Mouse (Mus musculus): ENCODE data around the gene Mta2.

Gene Mta2

DNA sequence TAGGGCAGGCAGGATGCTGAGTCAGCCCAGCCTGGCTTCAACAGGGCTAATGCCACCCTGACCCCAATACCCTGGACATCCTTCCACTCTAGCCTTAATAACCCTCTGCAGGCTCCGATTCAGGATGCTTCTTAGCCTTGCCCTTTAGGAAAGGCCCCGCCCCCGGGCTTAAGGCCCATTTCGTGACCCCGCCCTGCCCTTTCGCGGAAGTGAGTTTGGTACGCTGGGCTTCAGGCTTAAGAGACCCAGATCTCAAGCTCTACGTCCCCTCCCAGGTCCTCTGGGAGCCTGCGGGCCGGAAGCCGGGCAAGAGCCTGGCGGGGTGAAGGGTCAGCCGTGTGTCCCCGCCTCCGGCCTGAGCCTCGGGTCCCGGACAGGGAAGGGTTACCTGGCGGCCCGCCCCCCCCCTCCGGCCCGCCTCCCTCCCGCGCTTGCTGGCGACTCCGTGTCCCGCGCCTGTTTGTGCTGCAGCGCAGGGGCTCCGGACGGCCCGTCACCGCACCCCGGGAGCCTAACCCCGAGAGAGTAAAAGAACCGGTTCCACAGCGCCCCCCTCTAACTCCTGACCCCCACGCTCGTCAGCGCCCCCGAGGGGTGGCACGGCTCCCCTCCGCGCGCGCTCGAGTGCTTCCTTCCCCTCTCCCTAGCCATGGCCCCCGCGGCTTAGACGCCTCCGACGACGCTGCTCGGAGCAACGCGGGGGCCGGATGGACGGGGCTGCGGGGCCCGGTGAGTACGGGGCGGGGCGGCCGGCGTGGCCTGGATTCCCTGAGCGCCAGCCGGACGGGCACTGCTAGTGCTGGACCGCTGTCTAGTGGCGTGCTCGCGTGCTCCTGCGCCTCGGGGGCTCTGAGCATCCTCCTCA is 12.2 kb upstream of the Mta2 start, which contains the start of the genes Rom1 and Eml3:
Gene Rom1 (minus strand): TSS at position 133 of the 865 bp plus-strand sequence.
Gene Eml3 (plus strand): TSS at position 329 of the 865 bp plus-strand sequence.
- peak; percentile 80 to 82 for DNase-seq

DNA sequence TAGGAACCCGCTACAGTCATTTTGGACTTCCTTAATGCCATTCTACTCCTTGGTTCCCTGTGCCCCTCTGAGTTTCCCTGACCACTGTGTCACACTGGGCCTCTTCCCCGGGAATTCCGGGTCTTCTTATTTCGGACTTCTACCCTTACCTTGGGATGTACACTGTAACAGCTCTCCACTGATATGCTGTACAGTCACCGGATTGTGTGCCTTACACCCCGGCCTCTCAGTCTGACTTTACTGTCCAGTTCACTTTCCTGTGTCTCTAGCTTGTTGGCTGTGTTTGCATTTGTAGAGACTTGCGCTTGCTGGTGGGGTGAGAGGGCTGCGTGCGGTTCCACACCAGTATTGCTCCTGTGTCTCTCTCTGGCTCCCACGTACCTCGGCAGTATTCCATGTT is 11.6 kb upstream of the Mta2 start:
- no peak for DNase-seq

DNA sequence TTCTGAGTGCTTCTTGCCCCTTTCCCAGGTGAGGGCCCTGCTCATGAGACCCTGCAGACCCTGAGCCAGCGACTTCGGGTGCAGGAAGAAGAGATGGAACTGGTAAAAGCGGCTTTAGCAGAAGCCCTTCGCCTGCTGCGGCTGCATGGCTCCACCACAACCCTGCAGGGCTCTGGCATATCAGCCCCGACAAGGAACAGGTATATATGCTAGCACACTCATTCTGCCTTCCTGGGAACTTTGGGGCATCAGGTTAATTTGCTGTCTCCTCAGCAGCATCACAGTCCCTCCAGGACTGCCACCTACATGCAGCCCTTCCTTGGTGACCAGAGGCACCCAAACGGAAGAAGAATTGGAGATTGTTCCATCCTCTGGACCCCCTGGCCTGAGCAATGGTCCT is 10.9 kb upstream of the Mta2 start:
- DNase-seq, result no peak

DNA sequence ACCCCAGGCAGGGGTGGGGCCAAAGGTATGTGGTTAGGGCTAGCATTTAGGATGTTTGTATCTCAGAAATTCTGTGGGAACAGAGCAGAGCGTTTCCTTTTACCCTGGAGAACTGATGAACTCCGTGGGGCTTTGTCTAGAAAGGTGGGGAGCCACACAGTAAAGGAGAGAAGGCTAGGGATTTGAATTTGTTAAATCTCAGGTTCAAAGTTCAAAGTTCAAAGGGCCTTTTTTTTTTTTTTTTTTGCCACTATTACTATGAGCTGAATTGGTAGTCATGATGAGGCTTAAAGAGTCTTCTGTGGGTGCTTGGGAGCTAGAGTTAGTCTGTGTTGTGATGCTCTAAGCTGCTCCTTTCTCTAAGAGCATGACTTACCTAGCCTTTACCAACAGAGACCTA is 4.9 kb upstream of the Mta2 start:
- no peak for DNase-seq

DNA sequence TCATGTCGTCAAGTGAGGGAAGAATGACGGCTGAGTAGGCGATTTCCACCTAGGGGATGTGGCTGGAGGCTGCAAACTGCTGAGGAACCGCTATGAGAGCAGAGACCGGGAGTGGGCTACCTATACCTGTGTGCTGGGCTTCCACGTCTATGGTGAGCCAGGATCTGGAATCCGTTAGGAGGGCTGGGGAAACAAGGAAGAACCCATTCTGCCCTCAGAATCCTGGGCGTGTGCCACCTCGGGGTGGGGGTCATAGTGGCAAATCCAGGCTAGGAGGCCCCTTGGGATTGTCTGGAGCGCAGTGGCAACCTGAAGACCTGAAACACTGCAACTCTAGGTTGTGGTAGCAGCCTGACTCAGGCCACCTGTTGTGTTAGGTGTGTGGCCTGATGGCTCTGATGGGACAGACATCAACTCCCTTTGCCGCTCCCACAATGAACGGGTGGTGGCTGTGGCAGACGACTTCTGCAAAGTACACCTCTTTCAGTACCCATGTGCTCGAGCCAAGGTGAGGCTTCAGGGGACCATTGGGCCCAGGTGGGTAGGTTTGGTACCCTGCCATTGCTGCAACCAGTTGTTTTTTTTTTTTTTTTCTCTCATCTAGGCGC is 1.0 kb upstream of the Mta2 start:
- peak in 1 of 2 experiments; percentile 37 for DNase-seq

DNA sequence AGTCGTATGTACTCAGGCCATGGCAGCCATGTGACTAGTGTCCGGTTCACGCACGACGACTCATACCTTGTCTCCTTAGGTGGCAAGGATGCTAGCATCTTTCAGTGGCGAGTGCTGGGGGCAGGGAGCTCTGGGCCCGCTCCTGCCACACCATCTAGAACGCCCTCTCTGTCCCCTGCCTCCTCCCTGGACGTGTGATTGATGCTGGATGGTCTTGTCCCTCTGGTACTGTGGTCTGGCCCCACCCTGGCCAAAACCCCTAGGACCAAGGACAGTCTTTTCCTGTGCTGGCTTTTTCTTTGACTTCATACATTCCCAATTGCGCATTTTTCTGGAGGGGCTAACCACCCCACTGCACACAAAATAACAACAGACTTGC is 550 bp upstream of the Mta2 start:
- peak in 1 of 2 experiments; percentile 36 for DNase-seq

DNA sequence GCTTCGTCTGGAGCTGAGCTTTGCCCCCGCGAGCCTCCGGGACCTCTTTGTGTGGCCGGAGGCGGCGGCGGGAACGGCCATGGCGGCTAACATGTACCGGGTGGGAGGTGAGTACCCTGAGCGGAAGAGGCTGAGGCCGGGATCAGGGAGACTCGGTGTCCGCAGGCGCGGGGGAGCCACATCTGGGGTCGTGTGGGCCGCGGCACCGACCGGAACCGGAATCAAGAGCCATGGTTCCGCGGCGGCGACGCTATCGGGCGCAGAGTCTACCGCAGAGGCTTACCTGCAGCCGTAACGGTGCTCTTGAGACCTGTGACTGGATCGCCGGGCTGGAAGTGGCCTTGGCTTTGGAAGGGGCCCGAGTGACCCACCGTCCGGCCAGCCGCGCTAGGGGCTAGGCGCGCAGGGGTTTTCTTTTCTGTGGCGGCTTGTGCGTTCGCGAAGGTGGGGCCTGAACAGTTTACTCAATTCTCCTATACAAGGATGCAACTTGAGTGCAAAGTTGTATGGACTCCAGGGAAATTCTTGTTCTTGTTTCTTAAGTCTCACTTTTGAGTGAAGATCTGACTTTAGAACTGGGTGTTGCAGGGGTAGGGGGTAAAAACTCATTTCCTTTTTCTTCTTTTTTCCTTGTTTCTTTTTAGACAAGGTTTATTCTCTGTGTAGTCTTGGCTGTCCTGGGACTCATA is 745 bp downstream of the Mta2 start:
- DNase-seq, result no peak

DNA sequence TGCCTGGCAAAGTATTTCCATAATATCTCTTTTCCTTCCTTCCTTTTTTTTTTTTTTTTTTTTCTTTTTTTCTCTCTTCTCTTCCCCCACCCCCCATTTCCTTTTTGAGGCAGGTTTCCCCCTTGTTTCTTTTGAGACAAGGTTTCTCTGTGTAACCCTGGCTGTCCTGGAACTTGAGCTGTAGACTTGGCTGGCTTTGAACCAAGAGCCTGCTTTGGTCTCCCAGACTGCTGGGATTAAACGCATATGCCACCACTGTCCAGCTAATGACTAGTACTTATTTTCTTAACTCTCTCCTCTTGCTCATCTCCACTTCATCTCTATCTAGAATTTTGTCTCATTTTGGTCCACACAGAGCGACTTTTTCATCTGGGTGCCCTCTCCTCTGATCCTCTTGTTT is 1.4 kb downstream of the Mta2 start:
- no peak for DNase-seq

DNA sequence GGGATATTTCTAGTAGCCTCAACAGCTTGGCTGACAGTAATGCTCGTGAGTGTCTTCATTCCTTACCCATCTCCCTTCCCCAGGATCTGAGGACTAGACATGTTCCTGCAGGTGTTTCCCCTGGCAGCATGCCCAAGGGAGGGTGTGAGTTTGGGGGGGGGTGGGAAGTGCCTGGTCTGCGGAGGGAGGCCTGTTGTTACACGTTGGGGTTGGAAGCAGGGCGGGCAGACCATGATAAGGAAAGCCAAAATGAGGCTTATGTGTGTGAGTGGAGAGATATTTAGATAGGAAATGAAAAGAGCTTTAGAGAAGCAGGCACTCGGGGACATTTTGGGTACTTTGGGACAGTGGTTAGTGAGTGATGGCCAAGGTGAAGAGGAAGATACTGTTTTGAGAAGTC is 2.4 kb downstream of the Mta2 start:
- DNase-seq, result no peak

DNA sequence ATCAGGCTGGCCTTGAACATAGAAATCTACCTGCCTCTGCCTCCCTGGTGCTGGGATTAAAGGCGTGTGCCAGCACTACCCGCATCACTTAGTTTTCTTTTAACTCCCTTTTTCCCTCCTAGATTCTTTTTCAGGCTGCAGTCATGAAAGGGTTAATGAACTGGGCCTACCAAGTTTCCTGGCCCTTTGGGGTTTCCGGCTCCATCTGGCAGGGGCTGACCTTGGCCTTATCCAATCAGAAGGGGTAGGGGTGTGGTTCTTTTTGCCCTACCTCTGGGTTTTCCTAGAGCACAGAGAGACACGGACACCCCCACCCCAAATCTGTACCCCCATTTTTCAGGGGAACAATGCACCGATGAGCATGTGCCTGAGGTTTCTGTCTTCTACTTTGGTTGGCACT is 3.1 kb downstream of the Mta2 start:
- no peak for DNase-seq

DNA sequence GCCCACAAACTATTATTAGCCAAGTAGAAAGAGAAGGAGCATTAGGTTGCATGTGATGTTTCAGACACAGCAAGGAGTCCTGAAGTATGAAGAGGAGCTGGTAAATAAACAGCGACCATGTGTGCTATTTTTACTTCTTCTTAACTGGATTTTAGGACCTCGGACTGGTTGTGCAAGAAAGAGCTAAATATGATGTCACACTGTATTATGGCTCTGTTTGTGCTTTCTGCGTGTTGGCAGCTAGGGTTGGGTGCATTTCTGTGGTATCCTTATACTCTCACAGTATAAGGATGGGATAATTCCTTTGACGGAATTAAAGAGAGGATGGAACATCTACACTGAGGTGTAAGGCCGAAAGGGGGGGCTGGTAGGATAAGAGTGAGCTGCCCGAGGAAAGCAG is 3.6 kb downstream of the Mta2 start:
- DNase-seq, result no peak

DNA sequence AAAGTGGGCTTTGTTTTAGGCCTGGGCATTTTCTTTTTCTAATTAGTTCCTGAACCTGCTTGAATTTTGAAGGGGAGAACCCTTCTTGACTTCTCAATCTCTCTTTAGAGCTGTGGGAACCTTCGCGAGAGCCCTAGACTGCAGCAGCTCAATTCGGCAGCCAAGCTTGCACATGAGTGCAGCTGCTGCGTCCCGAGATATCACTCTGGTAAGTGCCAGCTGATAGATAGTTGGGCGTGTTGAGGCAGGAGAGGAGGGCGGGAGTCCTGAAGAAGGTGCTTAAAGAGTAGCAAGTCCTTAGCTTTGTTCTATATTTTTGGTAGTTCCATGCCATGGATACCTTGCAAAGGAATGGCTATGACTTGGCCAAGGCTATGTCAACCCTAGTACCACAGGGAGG is 5.3 kb downstream of the Mta2 start:
- no peak for DNase-seq

DNA sequence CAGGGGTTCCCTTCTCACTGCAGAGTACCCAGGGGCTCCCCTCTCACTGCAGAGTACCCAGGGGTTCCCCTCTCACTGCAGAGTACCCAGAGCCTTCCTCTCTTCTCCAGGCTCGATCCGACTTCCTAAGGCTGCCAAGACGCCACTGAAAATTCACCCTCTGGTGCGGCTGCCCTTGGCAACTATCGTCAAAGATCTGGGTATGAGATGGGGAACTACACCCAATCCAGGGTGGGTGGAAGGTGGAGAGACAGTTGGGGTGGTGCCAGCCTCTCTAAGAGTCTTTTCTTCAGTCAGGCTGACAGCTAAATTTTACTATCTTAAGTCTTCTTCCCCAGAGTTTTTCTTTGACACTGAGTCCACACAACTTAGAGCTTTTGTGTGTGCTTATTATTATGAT is 8.5 kb downstream of the Mta2 start:
- no peak for DNase-seq

DNA sequence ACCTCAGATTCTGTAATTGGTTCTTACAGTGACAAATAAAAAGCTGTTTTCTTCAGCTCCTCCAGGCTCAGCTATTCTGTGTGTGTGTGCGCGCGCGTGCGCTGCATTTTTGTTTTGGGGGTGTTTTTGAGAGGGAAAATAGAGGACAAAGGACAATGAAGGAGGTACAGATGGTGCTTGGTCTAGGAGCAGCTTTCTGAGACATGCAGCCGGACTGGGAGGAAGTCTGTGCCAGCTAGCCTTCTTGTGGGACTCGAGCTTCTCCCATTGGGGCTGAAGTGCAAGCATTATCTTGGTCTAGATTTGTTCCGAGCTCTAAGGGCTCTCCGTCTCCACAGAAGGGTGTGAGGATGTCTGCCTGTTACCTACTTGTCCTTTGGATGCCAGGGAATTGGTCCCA is 10.6 kb downstream of the Mta2 start:
- DNase-seq, result no peak

DNA sequence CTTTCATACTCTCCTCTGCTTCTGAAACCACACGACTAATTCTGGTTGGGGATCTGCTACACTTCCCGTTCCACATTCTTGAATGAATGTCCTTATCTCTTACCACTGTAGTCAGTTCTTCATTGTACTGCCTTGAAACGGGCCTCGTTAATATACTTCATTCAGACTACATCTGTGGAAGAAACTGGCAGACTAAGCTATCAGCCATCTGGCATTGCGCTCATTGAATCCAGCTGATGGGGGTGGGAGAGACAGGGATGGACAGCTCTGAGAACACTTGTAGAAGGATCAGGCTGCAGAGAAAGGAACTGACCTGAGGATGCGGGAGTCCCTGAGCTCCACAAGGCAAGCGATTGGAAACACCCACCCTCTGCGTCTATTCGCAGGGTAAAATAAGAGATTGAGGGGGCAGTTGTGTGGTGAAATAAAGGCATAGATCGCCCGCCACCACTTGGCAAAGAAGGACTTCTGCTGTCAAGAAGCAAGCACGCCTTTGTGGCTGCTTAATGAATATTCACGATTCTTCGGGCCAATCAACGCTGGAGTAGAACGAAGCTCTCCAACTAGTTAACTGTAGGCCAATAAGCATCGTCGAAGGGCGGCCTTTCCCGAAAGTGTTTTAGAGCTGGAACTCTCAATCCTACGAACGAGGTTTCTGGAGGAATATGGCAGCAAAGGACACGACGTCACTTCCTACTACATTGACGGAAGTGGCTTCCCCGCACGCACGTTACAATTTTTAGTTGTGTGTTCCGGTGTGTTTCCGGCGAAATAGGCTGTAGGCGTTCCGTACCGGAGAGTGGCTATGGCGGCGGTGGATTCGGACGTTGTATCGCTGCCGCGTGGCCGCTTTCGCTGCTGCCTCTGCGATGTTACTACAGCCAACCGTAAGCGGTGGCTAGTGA is 11.7 kb downstream of the Mta2 start, which contains the start of gene Tut1:
Gene Tut1 (plus strand): TSS at position 713 of the 905 bp plus-strand sequence.
- DNase-seq, result peak; percentile 85 to 91

DNA sequence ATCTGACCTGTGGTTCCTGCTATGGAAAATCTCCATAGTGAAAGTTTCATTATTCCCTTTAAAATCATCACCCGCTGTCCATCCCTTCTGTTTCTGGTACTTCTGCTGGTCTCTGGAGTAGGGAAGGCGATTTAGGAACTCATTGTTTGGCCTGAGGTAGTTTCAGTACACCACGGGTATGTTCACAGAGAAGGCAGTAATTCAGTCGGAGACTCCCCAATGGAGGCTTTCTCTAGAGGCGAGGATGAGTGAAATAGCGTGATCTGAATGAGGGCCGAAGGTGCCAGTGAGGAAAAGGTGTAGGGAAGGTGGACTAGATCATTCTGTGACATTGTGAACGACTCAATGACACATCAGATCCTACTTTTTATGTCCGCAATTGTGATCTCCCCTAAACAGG is 12.5 kb downstream of the Mta2 start:
- no peak for DNase-seq

DNA sequence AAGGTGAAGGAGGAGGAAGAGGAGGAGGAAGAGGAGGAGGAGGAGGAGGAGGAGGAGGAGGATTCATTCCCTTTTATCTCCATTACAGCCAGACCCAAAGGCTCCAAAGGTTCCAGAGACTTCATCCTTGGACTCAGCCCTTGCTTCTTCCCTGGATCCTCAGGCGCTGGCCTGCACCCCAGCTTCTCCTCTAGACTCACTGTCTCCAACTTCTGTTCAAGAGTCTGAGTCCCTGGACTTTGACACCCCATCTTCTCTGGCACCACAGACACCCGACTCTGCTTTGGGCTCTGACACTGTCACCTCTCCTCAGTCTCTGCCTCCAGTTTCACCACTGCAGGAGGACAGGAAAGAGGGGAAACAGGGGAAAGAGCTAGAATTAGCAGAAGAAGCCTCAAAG is 20.6 kb downstream of the Mta2 start:
- no peak for DNase-seq

DNA sequence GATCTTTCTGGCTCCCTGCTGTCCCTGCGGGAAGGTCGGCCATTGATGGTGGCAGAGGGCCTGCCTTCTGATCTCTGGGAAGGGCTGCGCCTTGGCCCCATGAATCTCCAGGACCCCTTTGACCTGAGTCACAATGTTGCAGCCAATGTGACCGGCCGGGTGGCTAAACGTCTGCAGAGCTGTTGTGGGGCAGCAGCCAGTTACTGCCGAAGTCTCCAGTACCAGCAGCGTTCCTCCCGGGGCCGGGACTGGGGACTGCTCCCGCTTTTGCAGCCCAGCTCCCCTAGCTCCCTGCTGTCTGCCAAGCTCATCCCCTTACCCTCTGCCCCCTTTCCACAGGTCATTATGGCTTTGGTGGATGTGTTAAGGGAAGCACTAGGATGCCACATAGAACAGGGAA is 23.4 kb downstream of the Mta2 start:
- DNase-seq, result no peak

DNA sequence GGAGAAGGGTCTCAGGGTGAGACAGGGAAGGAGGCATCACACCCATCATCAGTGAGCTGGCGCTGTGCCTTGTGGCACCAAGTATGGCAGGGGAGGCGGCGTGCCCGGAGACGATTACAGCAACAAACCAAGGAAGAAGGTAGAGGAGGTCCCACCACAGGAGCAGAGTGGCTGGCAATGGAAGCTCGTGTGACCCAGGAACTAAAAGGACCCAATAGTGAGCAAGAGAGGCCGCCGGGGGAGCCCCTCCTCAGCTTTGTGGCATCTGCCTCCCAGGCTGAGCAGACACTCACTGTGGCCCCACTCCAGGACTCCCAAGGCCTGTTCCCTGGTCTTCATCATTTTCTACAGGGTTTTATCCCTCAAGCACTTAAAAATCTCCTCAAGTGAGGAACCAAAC is 24.1 kb downstream of the Mta2 start:
- peak in 1 of 2 experiments; percentile 44 for DNase-seq

DNA sequence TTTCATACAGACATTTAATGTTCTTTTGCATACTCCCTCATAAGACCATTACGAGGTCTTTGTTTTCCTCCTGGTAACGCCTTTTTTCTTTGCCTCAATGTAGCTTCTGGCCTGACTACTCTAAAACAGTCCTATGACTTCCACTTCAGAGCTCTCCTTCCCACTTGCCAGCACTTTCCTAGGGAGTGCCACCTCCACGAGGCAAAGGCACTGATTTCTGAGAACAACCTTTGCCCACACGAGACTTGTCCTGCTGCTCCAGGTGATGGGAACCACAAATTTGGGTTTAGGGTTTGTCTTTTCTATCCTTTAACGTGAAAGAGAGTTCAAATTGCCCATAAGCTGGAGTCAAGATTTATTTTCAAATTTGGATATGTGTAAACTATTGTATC is 24.5 kb downstream of the Mta2 start:
- DNase-seq, result no peak

DNA sequence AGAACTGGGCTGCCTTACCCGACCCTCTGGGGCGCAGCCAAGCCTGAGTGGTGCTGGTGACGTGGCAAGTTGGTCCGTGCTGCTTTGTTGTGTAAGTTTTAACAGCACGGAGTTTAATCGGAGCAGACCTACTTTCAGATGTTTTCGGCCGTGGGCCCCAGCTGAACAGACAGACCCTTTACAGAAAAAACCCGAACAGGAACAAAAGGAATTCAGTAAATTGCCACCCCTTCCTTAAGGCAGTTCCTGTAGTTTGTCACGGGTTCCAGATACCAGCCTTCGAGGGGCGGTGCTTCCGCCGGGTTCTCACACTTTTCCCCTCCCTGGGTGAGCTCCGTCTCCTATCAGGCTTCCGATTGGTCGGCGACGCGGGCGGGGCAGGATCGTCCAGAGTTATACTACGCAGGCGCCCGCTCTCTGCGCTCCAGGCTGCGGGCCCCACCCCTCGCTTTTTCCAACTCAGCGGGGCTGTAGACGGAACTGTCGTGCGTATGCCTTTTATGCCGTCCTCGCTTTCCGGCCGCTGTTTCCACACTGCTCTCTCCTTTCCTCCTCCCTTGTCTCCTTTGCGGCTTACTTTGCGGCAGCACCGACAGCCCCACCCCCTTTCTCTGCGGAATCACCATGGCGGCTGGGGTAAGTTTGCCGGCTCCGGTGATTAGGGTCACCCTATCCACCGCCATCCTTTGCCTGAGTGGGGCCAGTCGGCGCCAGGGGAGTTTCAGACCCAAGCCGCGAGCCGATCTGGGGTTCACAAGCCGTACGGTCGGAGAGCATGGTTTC is 25.1 kb downstream of the Mta2 start, which contains the start of gene Eef1g:
Gene Eef1g (plus strand): TSS at position 452 of the 783 bp plus-strand sequence.
- peak; percentile 97 to 99 for DNase-seq

DNA sequence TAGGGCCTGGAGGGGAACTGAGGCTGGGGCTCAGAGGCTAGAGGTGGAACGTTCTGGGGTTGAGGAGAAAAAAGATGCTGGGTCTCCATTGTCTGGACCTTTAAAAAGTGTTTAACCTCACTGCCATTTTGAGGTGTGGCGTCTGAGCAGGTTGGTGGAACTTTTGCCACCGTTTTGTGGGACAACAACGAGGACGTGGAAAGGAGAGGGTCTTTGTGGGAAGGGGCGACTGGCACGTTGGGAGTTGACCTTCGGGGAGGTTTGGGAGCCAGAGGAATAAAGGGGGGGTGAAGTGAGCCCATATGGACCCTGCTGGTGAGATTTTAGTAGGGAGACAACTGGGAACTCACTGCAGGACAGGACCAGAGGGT is 25.7 kb downstream of the Mta2 start:
- DNase-seq, result no peak

All from cerebellum, adult 18-20 months (tissue).